Mouse (Mus musculus) E14TG2a.4 (cell line): ENCODE results near the gene Dhx34.

Source experiments
- H3K27me3 ChIP-seq: 2 replicates; pipeline ENCODE4 v1.6.1; 2014; ENCODE audit warnings: low read length, control low read depth; ENCODE audit not compliant: insufficient read depth
- H3K36me3 ChIP-seq: 2 replicates; pipeline ENCODE4 v1.6.1; 2014; ENCODE audit warnings: low read length, control low read depth; ENCODE audit not compliant: insufficient read depth
- H3K4me1 ChIP-seq: replicated peaks from 2 replicates; pipeline ENCODE4 v1.6.1; 2014; ENCODE audit warnings: low read depth, low read length, control low read depth
- H3K4me3 ChIP-seq: replicated peaks from 2 replicates; pipeline ENCODE4 v1.5.1; 2014; ENCODE audit warnings: mild to moderate bottlenecking, low read length
- H3K9me3 ChIP-seq: 2 replicates; pipeline ENCODE4 v1.6.1; 2014; ENCODE audit warnings: low read length, control low read depth
- CTCF ChIP-seq: conservative IDR thresholded peaks from 2 replicates; pipeline ENCODE4 v1.5.1; 2014; ENCODE audit warnings: low read length
- NANOG ChIP-seq: IDR thresholded peaks from 2 replicates; pipeline ENCODE4 v1.6.1; 2014; ENCODE audit warnings: borderline replicate concordance, low read length, mixed read lengths
- POU5F1 ChIP-seq: IDR thresholded peaks from 2 replicates; pipeline ENCODE4 v1.6.1; 2014; ENCODE audit warnings: low read length, borderline replicate concordance

Dhx34 gene

DNA sequence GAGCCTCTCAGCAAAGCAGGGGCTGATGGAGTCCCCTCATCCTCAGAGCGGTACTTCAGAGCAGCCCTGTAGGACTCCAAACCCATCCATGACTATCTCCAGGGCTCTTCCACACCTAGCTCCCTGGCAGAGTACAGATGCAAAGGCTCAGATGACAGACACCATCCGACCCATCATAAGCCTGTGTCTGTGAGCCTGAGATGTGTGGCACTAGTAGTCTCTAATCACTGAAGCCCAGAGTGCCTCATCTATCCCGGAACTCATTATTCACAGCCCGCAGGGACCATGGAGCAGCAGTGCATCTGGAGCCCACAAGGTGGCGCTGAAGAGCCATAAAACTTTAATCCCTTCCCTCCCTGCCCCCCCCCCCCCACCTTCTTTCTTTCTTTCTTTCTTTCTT, 29.5 kb downstream of the Dhx34 start:
- H3K27me3 ChIP-seq = peaks cover 25% of the 10 kb centered on the region
- H3K9me3 ChIP-seq = no peaks in the 10 kb centered on the region
- peak; percentile 52 for TF ChIP-seq CTCF
- no peak for TF ChIP-seq NANOG
- no peak for TF ChIP-seq POU5F1
- no peak overlapping the region for H3K4me3 ChIP-seq
- H3K36me3 ChIP-seq = peaks cover 2% of the 10 kb centered on the region; the same call in 1 of the 2 replicates
- peaks cover 24% of the 10 kb centered on the region for H3K4me1 ChIP-seq

DNA sequence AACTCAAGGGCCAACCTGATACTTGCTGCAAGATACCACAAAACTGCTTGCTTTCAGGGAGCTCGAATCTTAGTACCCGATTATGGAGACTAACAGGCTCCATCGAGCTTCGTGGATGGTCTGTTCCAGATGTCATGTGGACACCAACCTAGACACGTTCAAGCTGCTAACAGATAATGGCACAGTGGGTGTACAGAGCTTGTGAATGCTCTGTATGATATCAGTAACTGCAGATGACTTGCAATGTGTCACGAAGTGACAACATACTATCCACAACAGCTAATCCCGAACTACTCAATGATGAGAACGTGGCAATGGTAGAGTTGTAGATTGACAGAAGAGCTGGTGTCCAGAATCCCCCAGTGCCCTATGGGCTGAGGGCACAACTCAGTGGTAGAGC, 34.3 kb downstream of the Dhx34 start:
- Histone ChIP-seq H3K27me3 (peaks cover 44% of the 10 kb centered on the region), H3K9me3 (no peaks in the 10 kb centered on the region), H3K36me3 (no peaks in the 10 kb centered on the region), H3K4me3 (no peak overlapping the region), H3K4me1 (peaks cover 15% of the 10 kb centered on the region)
- TF ChIP-seq POU5F1 = no peak
- no peak for TF ChIP-seq NANOG
- no peak for TF ChIP-seq CTCF

DNA sequence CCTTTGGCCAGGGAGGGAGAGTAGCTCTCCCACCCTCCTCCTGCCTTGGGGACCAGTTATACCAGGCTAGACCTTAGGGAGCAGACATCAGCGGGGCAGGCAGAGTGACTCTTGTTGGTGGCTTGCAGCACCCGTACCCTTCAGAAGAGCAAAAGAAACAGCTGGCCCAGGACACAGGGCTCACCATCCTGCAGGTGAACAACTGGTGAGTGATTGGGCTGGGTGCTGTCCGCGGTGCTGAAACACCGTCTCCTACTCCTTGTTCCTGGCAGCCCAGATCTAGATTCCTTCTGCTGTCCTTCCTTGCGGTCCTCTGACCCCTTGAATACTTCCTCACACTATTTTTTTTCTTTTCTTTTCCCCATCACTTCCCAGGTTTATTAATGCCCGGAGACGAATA, 38.2 kb downstream of the Dhx34 start:
- H3K27me3 ChIP-seq = peaks cover 28% of the 10 kb centered on the region
- H3K9me3 ChIP-seq = no peaks in the 10 kb centered on the region
- TF ChIP-seq CTCF (no peak), NANOG (no peak), POU5F1 (no peak)
- H3K4me3 ChIP-seq = no peak overlapping the region
- no peaks in the 10 kb centered on the region for H3K4me1 ChIP-seq
- H3K36me3 ChIP-seq = no peaks in the 10 kb centered on the region

DNA sequence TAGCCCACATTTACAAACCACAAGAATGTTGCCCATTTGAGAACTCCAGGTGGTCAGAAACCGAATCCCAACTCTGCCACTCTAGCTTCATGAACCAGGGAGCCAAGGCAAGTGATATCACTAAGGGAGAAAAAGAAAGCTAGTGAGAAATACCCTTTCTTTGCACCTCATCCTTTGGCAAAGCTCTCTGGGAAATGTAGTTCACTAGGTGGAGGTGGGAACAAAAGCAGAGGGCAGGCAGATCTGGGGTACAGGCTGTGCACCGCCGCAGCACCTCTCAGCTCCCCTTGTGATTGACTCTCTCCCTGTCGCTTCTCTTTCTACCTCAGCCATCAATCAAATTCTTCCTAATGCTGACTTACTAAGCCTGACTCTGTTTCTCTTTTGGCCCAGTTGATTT, 43.7 kb downstream of the Dhx34 start:
- no peak overlapping the region; the same call in 1 of the 2 replicates for H3K4me3 ChIP-seq
- no peaks in the 10 kb centered on the region for H3K9me3 ChIP-seq
- H3K27me3 ChIP-seq = peaks cover 43% of the 10 kb centered on the region
- no peak for TF ChIP-seq CTCF
- TF ChIP-seq POU5F1 = no peak
- TF ChIP-seq NANOG = no peak
- H3K4me1 ChIP-seq = peaks cover 30% of the 10 kb centered on the region
- H3K36me3 ChIP-seq = no peaks in the 10 kb centered on the region

DNA sequence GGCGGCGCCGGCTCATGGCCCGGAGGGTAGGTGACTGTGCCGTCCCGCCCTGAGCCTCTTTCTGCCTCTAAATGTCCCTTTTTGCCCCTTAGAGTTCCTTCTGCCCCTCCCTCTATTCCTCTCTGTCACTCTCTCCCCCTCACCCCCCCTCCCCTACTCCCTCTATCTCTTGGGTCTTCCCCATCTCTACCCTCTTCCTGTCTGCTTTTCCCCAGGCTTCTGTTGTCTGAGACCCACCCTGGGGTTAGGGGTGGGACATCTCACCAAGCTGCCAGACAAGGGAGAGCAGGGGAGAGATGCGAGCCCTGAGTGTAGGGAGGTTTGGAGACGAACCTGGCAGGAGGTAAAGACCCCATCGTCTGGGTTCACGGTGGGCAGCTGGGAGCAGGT, 46.3 kb downstream of the Dhx34 start:
- Histone ChIP-seq H3K4me3 (peak overlapping the region; percentile 82), H3K27me3 (peaks cover 60% of the 10 kb centered on the region), H3K36me3 (no peaks in the 10 kb centered on the region), H3K9me3 (no peaks in the 10 kb centered on the region), H3K4me1 (peaks cover 30% of the 10 kb centered on the region)
- TF ChIP-seq CTCF (no peak), NANOG (no peak), POU5F1 (no peak)

DNA sequence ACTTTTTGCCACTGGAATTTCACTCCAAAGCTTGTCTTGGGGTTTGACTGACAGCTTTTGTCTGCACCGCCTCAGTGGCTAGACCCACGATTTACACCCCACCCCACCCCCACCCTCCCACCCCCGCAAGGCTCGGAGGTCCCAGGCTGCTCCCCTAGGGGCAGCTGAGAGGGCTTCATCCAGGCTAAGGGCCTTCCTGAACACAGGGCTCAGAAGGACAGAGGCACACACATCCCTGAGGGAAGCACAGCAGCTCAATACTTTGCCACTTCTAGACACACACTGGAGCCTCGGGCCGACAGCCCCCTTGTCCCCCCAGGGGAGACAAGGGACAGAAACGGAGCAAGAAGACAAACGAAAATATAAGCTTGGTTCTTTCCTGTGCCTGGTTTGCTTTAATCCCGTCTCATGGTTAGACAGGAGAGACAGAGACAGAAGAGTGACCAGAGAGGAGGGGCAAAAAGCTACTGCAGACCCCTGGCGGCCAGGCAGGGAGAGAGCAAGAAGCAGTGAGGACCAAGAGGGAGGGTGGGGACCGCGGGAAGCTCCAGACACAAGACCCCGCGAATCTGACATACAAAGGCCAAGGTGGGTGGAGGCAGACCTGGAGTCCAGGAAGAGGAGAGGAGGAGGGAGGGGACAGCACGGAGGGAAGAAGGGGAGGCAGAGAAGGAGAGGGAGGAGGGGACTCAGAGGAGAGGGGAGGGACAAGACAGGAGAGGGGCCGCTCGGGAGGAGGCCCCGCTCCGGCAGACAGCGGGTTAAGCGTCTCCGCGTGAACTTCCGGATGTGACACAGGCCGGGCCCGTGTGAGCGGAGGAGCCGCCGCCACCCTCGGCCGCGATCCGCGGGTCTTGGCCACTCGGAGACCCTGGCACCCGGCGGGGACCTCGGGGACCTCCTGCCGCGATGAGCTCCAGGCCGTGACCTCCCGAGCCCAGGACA, 47.0 kb downstream of the Dhx34 start, which contains the start of gene Meis3:
TSS of gene Meis3 (plus strand) at position 494 of the 945 bp plus-strand sequence.
- H3K4me1 ChIP-seq = peaks cover 30% of the 10 kb centered on the region
- H3K9me3 ChIP-seq = no peaks in the 10 kb centered on the region
- peaks cover 65% of the 10 kb centered on the region for H3K27me3 ChIP-seq
- peak within 1 kb of the TSS; percentile 82 for H3K4me3 ChIP-seq
- H3K36me3 ChIP-seq = no peaks in the 10 kb centered on the region
- TF ChIP-seq CTCF (peak; percentile 61), POU5F1 (no peak)

DNA sequence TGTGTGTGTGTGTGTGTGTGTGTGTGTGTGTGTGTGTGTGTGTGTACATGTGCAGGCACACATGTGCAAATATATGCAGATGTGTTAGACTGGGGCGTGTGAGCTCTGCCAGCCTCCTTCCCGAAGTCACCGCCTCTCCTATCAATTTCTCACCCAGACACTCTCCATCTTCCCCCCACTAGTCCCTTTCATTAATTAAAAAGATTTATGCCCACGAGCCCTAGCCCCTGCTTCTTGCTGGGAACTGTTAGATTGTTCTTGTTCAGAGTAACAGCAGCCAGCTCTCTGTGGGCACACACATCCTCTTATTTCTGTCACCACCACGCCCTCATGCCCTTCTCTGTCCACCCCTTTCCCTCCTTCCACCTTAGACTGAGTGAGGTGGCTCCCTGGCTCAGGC, 48.7 kb downstream of the Dhx34 start:
- no peaks in the 10 kb centered on the region for H3K36me3 ChIP-seq
- peaks cover 76% of the 10 kb centered on the region for H3K27me3 ChIP-seq
- H3K9me3 ChIP-seq = no peaks in the 10 kb centered on the region
- no peak overlapping the region for H3K4me3 ChIP-seq
- peaks cover 30% of the 10 kb centered on the region for H3K4me1 ChIP-seq
- TF ChIP-seq POU5F1 = no peak
- no peak for TF ChIP-seq CTCF
- no peak for TF ChIP-seq NANOG

DNA sequence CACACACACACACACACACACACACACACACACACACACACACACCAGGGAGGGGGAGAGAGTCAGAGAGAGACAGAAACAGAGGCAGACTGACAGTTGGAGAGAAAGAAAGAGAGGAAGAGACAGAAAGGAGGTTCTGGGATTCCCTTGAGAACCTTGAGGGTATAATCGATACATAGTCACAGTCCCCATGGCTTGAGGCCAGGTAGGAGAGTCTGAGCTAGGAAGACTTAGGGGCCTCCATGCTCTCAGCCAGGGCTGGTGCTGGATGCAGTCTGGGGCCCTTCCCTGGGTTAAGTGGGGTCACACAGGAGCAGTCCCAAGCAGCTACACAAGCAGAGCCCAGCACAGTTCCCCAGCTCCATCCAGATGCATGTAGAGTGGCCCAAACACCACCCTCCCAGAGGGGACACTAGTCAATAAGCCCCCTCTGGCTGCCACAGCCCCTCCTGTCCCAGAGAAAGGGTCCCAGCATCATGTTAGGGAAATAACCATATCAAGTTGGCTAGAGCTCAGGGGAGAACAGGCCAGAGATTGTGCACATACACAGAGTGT, 49.2 kb downstream of the Dhx34 start:
- H3K27me3 ChIP-seq = peaks cover 75% of the 10 kb centered on the region
- peaks cover 4% of the 10 kb centered on the region; the same call in 1 of the 2 replicates for H3K9me3 ChIP-seq
- H3K4me1 ChIP-seq = peaks cover 26% of the 10 kb centered on the region
- no peaks in the 10 kb centered on the region for H3K36me3 ChIP-seq
- no peak overlapping the region for H3K4me3 ChIP-seq
- TF ChIP-seq CTCF = no peak
- no peak for TF ChIP-seq NANOG
